Comparison of ENCODE assay signal across 8 mouse cellular contexts in genomic region chr1:93115471-93115870, GRCm38 (mm10). TPM values are rescaled to one million over a fixed set of nuclear protein-coding genes. Genes with fewer than 3 reads are reported as not detected.
DNase-seq lines count a peak whose midpoint lies in the region; ATAC-seq lines count a peak whose summit lies in the region.
"Had no signal": no experiment of that assay in that cellular context is flagged by ENCODE, and none has a peak within 500 bp of the region (broad histone marks: within the 10 kb centered on the region; RNA-seq: fewer than 3 reads in every experiment).

No protein-coding gene starts in this region.

- peak overlapping the region; percentile 51 for H3K4me2 ChIP-seq in lung, embryonic 16.5 days (ENCODE audit: low read depth, low read length)
- H3K4me2 ChIP-seq in forebrain, embryonic 14.5 days (ENCODE audit: low read length) = peak overlapping the region; percentile 66
- H3K4me2 ChIP-seq in limb, embryonic 15.5 days = peak overlapping the region; percentile 50
- peak overlapping the region; percentile 57 for H3K4me2 ChIP-seq in stomach, embryonic 15.5 days

- peak overlapping the region; percentile 33 for H3K4me3 ChIP-seq in lung, embryonic 16.5 days (ENCODE audit: low read length)
- peak overlapping the region; percentile 33 for H3K4me3 ChIP-seq in forebrain, embryonic 14.5 days (ENCODE audit: low read depth, low read length)
- H3K4me3 ChIP-seq in limb, embryonic 15.5 days = peak overlapping the region; percentile 33
- peak overlapping the region; percentile 31 for H3K4me3 ChIP-seq in stomach, embryonic 15.5 days (replicated peaks)

- no peaks in the 10 kb centered on the region for H3K27me3 ChIP-seq in lung, embryonic 16.5 days (ENCODE audit: control insufficient read depth, insufficient read depth, low read depth, low read length)
- H3K27me3 ChIP-seq in forebrain, embryonic 14.5 days (replicated peaks; ENCODE audit: control insufficient read depth, insufficient read depth, low read length) = no peaks in the 10 kb centered on the region
- H3K27me3 ChIP-seq in limb, embryonic 15.5 days = no peaks in the 10 kb centered on the region; the same call in 1 of the 2 replicates
- H3K27me3 ChIP-seq in stomach, embryonic 15.5 days (replicated peaks) = no peaks in the 10 kb centered on the region

- H3K9me3 ChIP-seq in lung, embryonic 16.5 days (ENCODE audit: control insufficient read depth, low read length) = no peaks in the 10 kb centered on the region
- H3K9me3 ChIP-seq in forebrain, embryonic 14.5 days (replicated peaks; ENCODE audit: control insufficient read depth, low read length) = no peaks in the 10 kb centered on the region
- H3K9me3 ChIP-seq in limb, embryonic 15.5 days = no peaks in the 10 kb centered on the region
- no peaks in the 10 kb centered on the region for H3K9me3 ChIP-seq in stomach, embryonic 15.5 days

- WGBS in lung, embryonic 16.5 days = 27% methylated on average over 10 of the region's 13 CpGs
- WGBS in forebrain, embryonic 14.5 days = 10% methylated on average over 10 of the region's 13 CpGs
- 24% methylated on average over 13 of the region's 13 CpGs for WGBS in limb, embryonic 15.5 days
- WGBS in stomach, embryonic 15.5 days = 21% methylated on average over 13 of the region's 13 CpGs

- no peak overlapping the region for H3K27ac ChIP-seq in lung, embryonic 16.5 days (ENCODE audit: low read length)
- H3K27ac ChIP-seq in forebrain, embryonic 14.5 days (ENCODE audit: low read depth, low read length) = peak overlapping the region; percentile 55; the same call in 1 of the 2 replicates
- H3K27ac ChIP-seq in limb, embryonic 15.5 days = no peak overlapping the region
- no peak overlapping the region for H3K27ac ChIP-seq in stomach, embryonic 15.5 days

- no peaks in the 10 kb centered on the region for H3K36me3 ChIP-seq in lung, embryonic 16.5 days (ENCODE audit: control insufficient read depth, insufficient read depth, low read length)
- H3K36me3 ChIP-seq in forebrain, embryonic 14.5 days (ENCODE audit: control insufficient read depth, insufficient read depth, low read length) = no peaks in the 10 kb centered on the region
- no peaks in the 10 kb centered on the region for H3K36me3 ChIP-seq in limb, embryonic 15.5 days
- H3K36me3 ChIP-seq in stomach, embryonic 15.5 days = no peaks in the 10 kb centered on the region

- H3K9ac ChIP-seq in lung, embryonic 16.5 days (ENCODE audit: low read length) = peak overlapping the region; percentile 24; the same call in 1 of the 2 replicates
- H3K9ac ChIP-seq in forebrain, embryonic 14.5 days (ENCODE audit: low read length) = peak overlapping the region; percentile 62
- H3K9ac ChIP-seq in limb, embryonic 15.5 days = no peak overlapping the region
- no peak overlapping the region for H3K9ac ChIP-seq in stomach, embryonic 15.5 days

- ATAC-seq in lung, embryonic 16.5 days (ENCODE audit: low read depth) = 0 out of 2 replicates have a peak, but pooled peaks have one; percentile 47
- peak; percentile 69 for ATAC-seq in forebrain, embryonic 14.5 days
- ATAC-seq in limb, embryonic 15.5 days (ENCODE audit: insufficient number of reproducible peaks, low FRiP score, low TSS enrichment, low read depth) = no peak
- ATAC-seq in stomach, embryonic 15.5 days (ENCODE audit: insufficient read depth, low FRiP score, low read depth) = no peak

- DNase-seq in lung, adult 18-20 months = no peak
- DNase-seq in forebrain, embryonic 14.5 days (ENCODE audit: low spot score) = no peak
- no peak for DNase-seq in left cerebral cortex, adult 9 months (ENCODE audit: low spot score in 2 of 2)
- no peak for DNase-seq in layer of hippocampus, postnatal 36 days

- H3K4me1 ChIP-seq in lung, embryonic 16.5 days (replicated peaks; ENCODE audit: control insufficient read depth, insufficient read depth, low read length) = peaks cover 8% of the 10 kb centered on the region
- peaks cover 7% of the 10 kb centered on the region; the same call in 1 of the 2 replicates for H3K4me1 ChIP-seq in forebrain, embryonic 14.5 days (ENCODE audit: control insufficient read depth, insufficient read depth, low read length)
- peaks cover 7% of the 10 kb centered on the region for H3K4me1 ChIP-seq in limb, embryonic 15.5 days
- H3K4me1 ChIP-seq in stomach, embryonic 15.5 days = no peaks in the 10 kb centered on the region

RNA-seq across cellular contexts. Expression of gene Kif1a, which starts 13.7 kb away (rescaled TPM):
- polyA plus RNA-seq in lung, embryonic 16.5 days (2015; fragmentation: Nextera tagmentation; extraction: Ambion mirVana) = 7.9 and 9.2 TPM in 2 replicates
- polyA plus RNA-seq in forebrain, embryonic 14.5 days (2014; fragmentation: Nextera tagmentation; extraction: Ambion mirVana) = 182 and 247 TPM in 2 replicates
- 18.7 and 19.1 TPM in 2 replicates for polyA plus RNA-seq in limb, embryonic 15.5 days (2015; fragmentation: Nextera tagmentation; extraction: Ambion mirVana)
- polyA plus RNA-seq in stomach, embryonic 15.5 days (2015; fragmentation: Nextera tagmentation; extraction: Ambion mirVana) = 15.2 and 18.3 TPM in 2 replicates
- 100 to 1,000 TPM; 607 to 610 TPM for total RNA-seq in layer of hippocampus, postnatal 36 days (2021)

RNA-seq across cellular contexts. Expression of gene Agxt, which starts 19.6 kb away (rescaled TPM):
- polyA plus RNA-seq in lung, embryonic 16.5 days (2015; fragmentation: Nextera tagmentation; extraction: Ambion mirVana) = 0.24 TPM in 1 of 2 replicates, not detected in the other
- not detected in 2 replicates for polyA plus RNA-seq in forebrain, embryonic 14.5 days (2014; fragmentation: Nextera tagmentation; extraction: Ambion mirVana)
- polyA plus RNA-seq in limb, embryonic 15.5 days (2015; fragmentation: Nextera tagmentation; extraction: Ambion mirVana) = not detected in 2 replicates
- polyA plus RNA-seq in stomach, embryonic 15.5 days (2015; fragmentation: Nextera tagmentation; extraction: Ambion mirVana) = 0.44 and 0.54 TPM in 2 replicates
- total RNA-seq in layer of hippocampus, postnatal 36 days (2021) = not detected
- total RNA-seq: gastrocnemius, postnatal 14 days had no signal

RNA-seq across cellular contexts. Expression of gene 2310007B03Rik, which starts 45.3 kb away (rescaled TPM):
- polyA plus RNA-seq in lung, embryonic 16.5 days (2015; fragmentation: Nextera tagmentation; extraction: Ambion mirVana) = 23.0 and 26.0 TPM in 2 replicates
- 0.10 and 0.19 TPM in 2 replicates for polyA plus RNA-seq in forebrain, embryonic 14.5 days (2014; fragmentation: Nextera tagmentation; extraction: Ambion mirVana)
- polyA plus RNA-seq in limb, embryonic 15.5 days (2015; fragmentation: Nextera tagmentation; extraction: Ambion mirVana) = 27.6 and 28.8 TPM in 2 replicates
- 4.6 and 8.2 TPM in 2 replicates for polyA plus RNA-seq in stomach, embryonic 15.5 days (2015; fragmentation: Nextera tagmentation; extraction: Ambion mirVana)
- not detected for total RNA-seq in layer of hippocampus, postnatal 36 days (2021)
- total RNA-seq: gastrocnemius, postnatal 14 days had no signal

RNA-seq across cellular contexts. Expression of gene Crocc2, which starts 53.1 kb away (rescaled TPM):
- 4.9 and 5.1 TPM in 2 replicates for polyA plus RNA-seq in lung, embryonic 16.5 days (2015; fragmentation: Nextera tagmentation; extraction: Ambion mirVana)
- polyA plus RNA-seq in forebrain, embryonic 14.5 days (2014; fragmentation: Nextera tagmentation; extraction: Ambion mirVana) = 0.19 and 0.56 TPM in 2 replicates
- polyA plus RNA-seq in limb, embryonic 15.5 days (2015; fragmentation: Nextera tagmentation; extraction: Ambion mirVana) = 0.23 and 0.24 TPM in 2 replicates
- polyA plus RNA-seq in stomach, embryonic 15.5 days (2015; fragmentation: Nextera tagmentation; extraction: Ambion mirVana) = 0.15 and 0.21 TPM in 2 replicates
- under 1 TPM; 0.15 to 0.25 TPM for total RNA-seq in layer of hippocampus, postnatal 36 days (2021)
- total RNA-seq: gastrocnemius, postnatal 14 days had no signal

Comparison
In these comparisons a context has a peak if more than half of its experiments do, and no peak if none do; other contexts are left out.
1. ATAC-seq: peak in lung, embryonic 16.5 days (single experiment) and forebrain, embryonic 14.5 days (single experiment); none in limb, embryonic 15.5 days (single experiment) and stomach, embryonic 15.5 days (single experiment).
2. H3K9ac ChIP-seq: peak in lung, embryonic 16.5 days (single experiment) and forebrain, embryonic 14.5 days (single experiment); none in limb, embryonic 15.5 days (single experiment) and stomach, embryonic 15.5 days (single experiment).
3. Peak in every context shown above with its lines, with median percentiles within 50 percentile points of each other: H3K4me2 ChIP-seq and H3K4me3 ChIP-seq.